Mouse (Mus musculus): ENCODE measurements at regions not wholly inside any gene's neighbourhood (a gene's known extent, or its start where the extent isn't known, plus 50 kb on each side); places are given as distances from the start of the nearest gene placed in this dataset.

DNA sequence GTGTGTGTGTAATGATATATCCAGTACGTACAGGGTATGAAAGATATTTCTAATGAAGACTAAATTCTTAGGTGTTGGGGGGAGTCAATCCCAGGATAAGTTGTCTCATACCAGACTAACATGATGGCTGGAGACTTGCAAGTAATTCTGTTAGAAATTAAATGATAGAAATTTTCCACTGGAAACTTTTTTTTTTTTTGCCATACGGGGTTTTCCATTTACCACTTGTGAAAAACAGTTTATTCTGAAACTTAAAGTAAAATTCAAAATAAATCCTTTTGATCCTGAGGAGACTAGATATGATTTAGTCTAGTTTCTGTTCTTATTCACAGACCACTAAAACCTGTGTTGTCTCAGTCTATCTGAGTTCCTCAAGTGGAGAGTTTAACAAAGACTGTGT lies 119.5 kb upstream of the Mmadhc start:
- DNase-seq (ENCODE audit: low read depth) = no peak

DNA sequence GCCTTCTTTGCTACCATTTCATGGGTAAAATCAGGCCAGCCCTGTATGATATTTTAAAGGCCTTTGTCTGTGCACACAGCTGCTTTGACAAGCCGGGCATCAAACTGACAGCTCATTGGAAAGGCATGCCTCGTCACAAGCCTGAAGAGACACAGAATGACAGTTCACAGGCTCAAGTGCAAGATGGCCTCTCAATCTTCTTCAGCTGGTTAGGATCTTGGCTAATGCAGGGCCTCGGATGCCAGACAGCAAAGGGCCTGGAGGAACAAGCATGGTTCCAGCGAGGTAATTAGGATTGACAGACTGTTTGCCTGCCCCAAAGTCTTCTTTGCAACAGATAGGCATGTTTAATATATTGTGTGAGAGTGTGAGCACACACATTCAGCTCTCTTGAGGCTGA lies 109.3 kb upstream of the Mmadhc start:
- no peak for DNase-seq (ENCODE audit: low read depth)

DNA sequence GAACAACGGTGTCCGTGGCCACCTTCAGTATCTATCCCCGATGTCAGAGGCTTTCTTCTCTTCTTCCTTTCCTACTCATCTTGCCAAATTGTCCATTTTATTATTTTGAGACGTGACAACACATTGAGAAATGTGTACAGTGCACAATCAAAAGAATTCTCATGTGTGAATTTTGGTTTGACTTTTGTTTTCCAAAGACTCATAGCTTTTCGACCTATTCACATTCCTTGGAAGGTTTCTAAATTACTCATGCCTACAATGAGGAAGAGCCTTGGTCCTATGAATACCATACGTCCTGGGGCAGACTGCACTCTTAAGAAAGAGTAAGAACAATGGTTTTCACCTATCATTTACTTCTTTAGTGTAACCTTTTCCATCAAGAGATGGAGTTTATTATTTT lies 106.5 kb upstream of the Mmadhc start:
- no peak for DNase-seq (ENCODE audit: low read depth)

DNA sequence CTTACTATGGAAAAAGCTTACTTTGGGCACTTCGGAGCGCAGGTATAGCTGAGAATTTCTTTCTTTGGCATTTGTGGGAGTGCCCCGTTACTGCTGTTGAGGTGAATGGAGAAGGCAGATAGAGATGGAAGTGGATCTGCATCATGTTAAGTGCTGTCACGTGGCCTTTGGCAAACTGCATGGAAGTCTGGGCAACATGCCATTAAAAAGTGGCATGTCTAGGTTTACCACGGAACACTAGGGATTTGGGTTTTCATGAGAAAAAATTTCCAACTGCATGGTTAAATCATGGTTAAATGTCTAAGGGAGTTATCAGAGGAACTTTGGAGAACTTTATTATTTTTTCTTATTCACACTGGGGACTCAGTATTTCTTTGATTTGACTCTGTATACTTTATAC lies 102.0 kb upstream of the Mmadhc start:
- DNase-seq (ENCODE audit: low read depth) = no peak

DNA sequence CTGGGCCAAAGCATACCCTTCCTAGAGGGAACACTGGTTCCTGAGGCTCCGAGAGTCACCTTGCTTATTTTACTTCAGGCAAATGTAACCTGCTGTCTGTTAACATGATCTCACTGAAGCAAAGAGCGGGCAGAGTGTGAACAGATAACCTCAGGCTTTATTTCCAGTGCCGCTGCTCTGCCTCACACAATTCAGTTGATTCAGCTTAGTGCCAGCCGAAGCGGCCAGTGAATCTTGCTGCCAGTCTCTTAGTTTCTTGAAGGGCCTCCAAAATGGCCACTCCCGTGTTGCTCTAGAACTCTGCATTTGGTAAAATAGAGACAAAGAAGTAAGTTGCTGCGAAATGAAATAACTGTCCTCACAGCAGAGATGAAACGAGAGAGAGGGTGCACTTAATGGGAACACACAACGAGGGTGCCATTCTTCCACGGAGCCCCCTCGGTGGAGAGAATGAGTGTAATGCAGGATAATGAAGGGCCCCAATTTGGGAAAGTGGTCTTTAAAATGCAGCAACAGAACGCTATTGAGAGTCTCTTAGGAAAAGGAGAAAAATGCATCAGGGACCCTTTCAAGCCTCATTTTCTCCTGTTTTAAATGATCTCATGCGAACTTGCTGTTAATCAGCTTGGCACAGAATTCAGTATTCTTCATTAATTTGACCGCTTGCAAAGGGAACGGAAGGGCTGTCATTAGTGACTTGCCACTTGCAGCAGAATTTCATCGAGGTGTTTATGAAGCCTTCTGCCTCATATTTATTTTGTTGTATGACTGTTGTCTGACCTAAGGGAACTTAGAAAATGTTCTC lies 81.2 kb upstream of the Mmadhc start:
- no peak for DNase-seq (ENCODE audit: low read depth)

DNA sequence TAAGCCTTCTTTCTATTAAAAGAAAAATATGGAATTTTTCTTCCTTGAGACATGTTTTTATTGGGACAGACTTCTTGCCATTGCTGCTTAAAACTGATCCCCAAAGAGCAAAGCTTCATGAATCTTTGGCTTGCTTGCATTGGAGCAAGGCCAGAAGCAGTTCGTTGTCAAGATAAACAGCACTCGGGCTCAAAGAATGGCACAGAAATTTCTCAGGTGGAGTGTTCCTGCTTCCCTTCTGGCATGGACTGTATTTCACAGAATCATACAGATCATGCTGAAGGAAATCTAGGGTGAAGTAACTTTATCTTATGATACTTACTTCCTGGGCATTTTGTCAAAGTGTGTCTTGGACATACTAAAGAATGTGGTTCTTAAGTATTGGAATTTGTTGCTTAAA lies 77.0 kb upstream of the Mmadhc start:
- no peak for DNase-seq (ENCODE audit: low read depth)

DNA sequence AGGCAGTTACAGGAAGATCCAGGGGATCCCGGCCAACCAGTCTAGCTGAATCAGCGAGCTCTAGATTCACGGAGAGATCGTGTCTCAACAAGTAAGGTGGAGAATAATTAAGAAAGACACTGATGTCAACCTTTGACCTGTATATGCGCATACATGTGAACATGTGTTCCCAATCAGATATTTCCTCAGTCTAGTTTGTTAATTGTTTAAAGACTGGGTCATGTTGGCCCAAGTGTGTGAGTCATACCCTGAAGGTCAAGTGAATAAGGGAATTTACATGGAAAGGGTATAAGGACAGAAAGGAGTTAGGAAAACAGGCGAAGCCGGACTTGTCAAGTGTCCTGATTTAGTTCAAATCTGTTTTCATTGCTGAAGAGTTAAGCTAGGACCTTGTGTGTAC lies 76.4 kb upstream of the Mmadhc start:
- DNase-seq (ENCODE audit: low read depth) = no peak

DNA sequence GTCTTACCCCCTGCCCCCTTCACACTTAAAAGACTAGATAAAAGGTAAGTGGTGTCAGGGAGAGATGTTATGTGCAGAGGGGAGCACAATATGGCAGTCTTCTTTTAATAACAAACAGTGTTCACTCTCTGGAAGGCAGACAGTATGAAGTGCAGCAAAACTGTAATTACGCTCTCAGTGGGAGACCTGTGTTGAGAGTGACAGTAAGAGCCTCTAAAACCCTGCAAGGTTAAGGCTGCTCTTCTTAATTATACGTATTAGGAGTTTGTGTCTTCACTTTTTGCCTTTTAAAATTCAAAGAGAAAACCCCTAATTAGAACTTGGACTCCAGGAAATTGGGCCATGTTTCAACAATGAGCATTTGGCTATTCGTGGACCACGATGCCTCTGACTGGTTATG lies 72.2 kb upstream of the Mmadhc start:
- no peak for DNase-seq (ENCODE audit: low read depth)

DNA sequence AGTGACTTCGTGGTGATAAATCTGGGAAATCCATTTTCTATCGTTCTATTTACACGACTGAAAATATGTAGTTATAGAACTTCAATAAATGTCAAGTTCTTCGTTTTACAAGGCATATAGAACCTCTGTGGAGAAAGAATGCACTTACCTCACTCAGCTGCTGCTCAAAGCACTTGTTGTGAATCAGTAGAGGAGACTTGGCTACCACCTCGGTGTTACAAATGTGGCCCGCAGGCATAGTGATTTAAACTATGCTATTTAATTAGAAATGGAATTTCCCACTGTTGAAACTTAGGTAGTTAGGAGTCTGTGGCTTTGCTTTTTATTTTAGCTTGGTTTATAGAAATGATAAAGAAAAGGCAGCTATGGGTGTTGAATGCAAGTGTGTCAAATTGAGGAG lies 71.8 kb upstream of the Mmadhc start:
- no peak for DNase-seq (ENCODE audit: low read depth)

DNA sequence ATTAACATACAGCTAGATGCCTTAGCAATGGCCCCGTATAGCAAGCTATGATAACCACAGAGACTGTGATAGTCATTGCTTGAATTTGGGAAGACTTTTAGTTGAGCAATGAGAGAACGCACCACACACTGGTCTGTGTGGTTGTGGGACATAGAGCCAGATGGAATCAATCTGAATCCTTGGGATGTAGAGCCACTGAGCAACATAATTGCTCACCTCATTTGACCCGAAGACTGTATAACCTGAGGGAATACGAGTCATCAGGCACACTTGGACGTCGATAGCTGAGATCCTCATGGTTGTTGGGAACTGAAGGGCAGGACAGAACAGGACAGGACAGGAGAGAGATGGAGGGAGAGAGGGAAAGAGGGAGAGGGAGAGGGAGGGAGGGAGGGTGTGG lies 68.6 kb upstream of the Mmadhc start:
- no peak for DNase-seq (ENCODE audit: low read depth)

DNA sequence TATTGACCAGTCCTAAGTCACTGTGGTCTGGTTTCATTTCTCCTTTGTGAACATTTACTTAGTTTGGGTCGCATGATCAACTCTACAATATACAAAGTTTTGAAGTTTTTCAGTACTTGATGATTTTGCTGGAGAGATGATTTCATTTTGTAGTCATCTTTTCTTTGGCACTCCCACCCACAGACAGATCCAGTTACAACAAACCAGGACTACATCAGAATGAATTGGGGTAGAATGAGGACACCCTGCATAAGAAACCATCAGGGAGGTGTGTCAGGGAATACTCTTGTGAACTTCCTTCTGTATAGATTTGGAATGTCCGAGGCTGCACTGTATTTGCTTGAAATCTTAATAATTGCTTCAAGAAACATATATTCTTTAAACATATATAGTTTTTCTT lies 59.5 kb upstream of the Mmadhc start:
- DNase-seq (ENCODE audit: low read depth) = no peak

DNA sequence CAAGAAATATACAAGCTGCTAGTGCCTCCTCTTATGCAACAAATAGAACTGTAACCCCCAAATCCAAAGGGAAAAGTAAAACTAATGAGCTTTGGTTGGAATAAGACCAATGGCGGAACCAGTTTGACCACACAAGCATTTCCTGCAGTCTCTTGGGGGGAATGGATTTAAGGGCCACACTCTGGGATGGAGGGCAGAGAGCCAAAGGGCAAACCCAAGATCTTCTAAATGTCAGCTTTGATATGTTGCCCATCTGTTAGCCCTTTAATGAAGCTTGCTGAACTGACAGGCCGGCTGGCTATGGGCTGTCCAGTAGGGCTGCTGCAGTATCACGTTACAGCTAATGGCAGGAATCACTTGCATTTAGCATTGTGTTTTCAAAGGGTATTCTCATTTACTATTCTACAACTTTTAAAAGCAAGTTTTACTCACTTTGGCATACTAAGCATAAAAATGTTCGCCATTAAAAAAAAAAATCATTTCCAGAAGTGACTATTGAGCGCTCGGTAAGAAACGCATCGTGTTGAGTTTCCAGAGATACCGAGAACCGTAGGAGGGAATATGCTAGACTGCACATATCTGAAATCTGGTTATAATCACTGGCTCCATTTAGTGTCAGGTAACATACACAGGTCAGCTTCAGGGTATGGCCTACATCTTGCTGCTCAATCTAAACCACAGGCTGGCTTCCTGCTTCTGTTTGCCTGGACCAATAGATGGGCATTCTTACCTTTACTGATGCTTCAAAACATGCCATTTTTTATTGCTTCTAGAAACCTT lies 51.1 kb upstream of the Mmadhc start:
- no peak for DNase-seq (ENCODE audit: low read depth)

Measured in naive thymus-derived CD4-positive, alpha-beta T cell, adult 2 months (primary cell).